Mouse (Mus musculus) kidney, postnatal 0 days (tissue): Measurements from ENCODE around the gene Slfn5. TPM values are rescaled to one million over a fixed set of nuclear protein-coding genes. Genes with fewer than 3 reads are reported as not detected.
"Not testable (repeated sequence)": the region's sequence is repeated elsewhere in the genome, so short reads cannot be mapped to it uniquely, and the experiment has no call there.

ENCODE experiments used
- ATAC-seq: fragments of 200-750 bp; cut with Nextera tagmentation; replicated peaks from 2 replicates; pipeline ENCODE4 v1.8.0; 2017; ENCODE audit warnings: low read depth, moderate number of reproducible peaks, moderate TSS enrichment, moderate library complexity; ENCODE audit not compliant: low FRiP score
- DNase-seq: peaks from one replicate; pipeline ENCODE4 v3.0.0-alpha.2; 2016; ENCODE audit warnings: low spot score
- H3K27ac ChIP-seq: fragments of 300-500 bp; sonication (generic); 2 replicates; pipeline ENCODE4 v1.5.1; 2014; ENCODE audit warnings: mild to moderate bottlenecking
- H3K27me3 ChIP-seq: fragments of 300-500 bp; sonication (generic); 2 replicates; pipeline ENCODE4 v1.6.1; 2014; ENCODE audit warnings: low read length, mixed read lengths; ENCODE audit not compliant: insufficient read depth
- H3K36me3 ChIP-seq: fragments of 300-500 bp; sonication (generic); 2 replicates; pipeline ENCODE4 v1.6.1; 2014; ENCODE audit warnings: low read length, mixed read lengths; ENCODE audit not compliant: insufficient read depth
- H3K4me1 ChIP-seq: fragments of 300-500 bp; sonication (generic); replicated peaks from 2 replicates; pipeline ENCODE4 v1.6.1; 2014; ENCODE audit warnings: antibody characterized with exemption, low read length, mixed read lengths; ENCODE audit not compliant: insufficient read depth
- H3K4me2 ChIP-seq: fragments of 300-500 bp; sonication (generic); 2 replicates; pipeline ENCODE4 v1.6.1; 2014; ENCODE audit warnings: mild to moderate bottlenecking, low read length, moderate library complexity, mixed read lengths
- H3K4me3 ChIP-seq: fragments of 300-500 bp; sonication (generic); replicated peaks from 2 replicates; pipeline ENCODE4 v1.5.1; 2014; ENCODE audit warnings: low read depth, low read length
- H3K9ac ChIP-seq: fragments of 300-500 bp; sonication (generic); 2 replicates; pipeline ENCODE4 v1.6.1; 2014; ENCODE audit warnings: low read depth, low read length
- H3K9me3 ChIP-seq: fragments of 300-500 bp; sonication (generic); replicated peaks from 2 replicates; pipeline ENCODE4 v1.6.1; 2016; ENCODE audit warnings: low read length, inconsistent platforms, mixed read lengths
- CTCF ChIP-seq: IDR thresholded peaks from 2 replicates; pipeline ENCODE4 v1.5.1; 2016; ENCODE audit warnings: antibody characterized with exemption, low read depth, mild to moderate bottlenecking, moderate library complexity
- WGBS: fragments of 180-500 bp; shearing (Covaris S2); extraction: QIAGEN DNeasy Blood & Tissue Kit; methylation state at CpG from one replicate; pipeline ENCODE4 v1.1.7; 2014; 5-methylcytosine and 5-hydroxymethylcytosine counted together
- polyA plus RNA-seq: library from polyadenylated mRNA; unstranded; fragments of >200 nt; fragmentation: Nextera tagmentation; extraction: Ambion mirVana; gene quantifications from 2 replicates; pipeline ENCODE4 v1.2.1, GENCODE M21; 2015

Gene Slfn5
- polyA plus RNA-seq, 1 experiment from 2014 or later, result 21.1 TPM

GRCm38 (mm10) chr11:82928897-82929632 is 22.1 kb upstream of the Slfn5 start:
- DNase-seq, result no peak
- WGBS, result 38% methylated on average over 20 of the region's 20 CpGs
- Histone ChIP-seq H3K27me3 (peaks cover 6% of the 10 kb centered on the region; the same call in 1 of the 2 replicates), H3K27ac (no peak overlapping the region), H3K36me3 (no peaks in the 10 kb centered on the region), H3K4me1 (no peaks in the 10 kb centered on the region; the same call in 1 of the 2 replicates), H3K9me3 (no peaks in the 10 kb centered on the region), H3K9ac (no peak overlapping the region), H3K4me2 (no peak overlapping the region), H3K4me3 (no peak overlapping the region)
- no peak for TF ChIP-seq CTCF
- no peak for ATAC-seq

- no peak for DNase-seq
Observed at GRCm38 (mm10) chr11:82929633-82929950, 21.6 kb upstream of the Slfn5 start.

GRCm38 (mm10) chr11:82930391-82930955 is 20.7 kb upstream of the Slfn5 start:
- not testable (repeated sequence) for H3K36me3 ChIP-seq, H3K4me1 ChIP-seq, H3K9me3 ChIP-seq, DNase-seq, ATAC-seq
- H3K4me2 ChIP-seq, result peak overlapping the region; percentile 83
- WGBS, result under 1% methylated on average over 76 of the region's 85 CpGs
- H3K27ac ChIP-seq, result 0 out of 2 replicates have a peak overlapping the region, but pooled peaks have one; percentile 11
- H3K27me3 ChIP-seq, result peaks cover 17% of the 10 kb centered on the region; the same call in 1 of the 2 replicates
- H3K4me3 ChIP-seq, result peak overlapping the region; percentile 51
- H3K9ac ChIP-seq, result peak overlapping the region; percentile 70

More at GRCm38 (mm10) chr11:82929633-82929950, 21.6 kb upstream of the Slfn5 start:
- WGBS, result 58% methylated on average over 3 of the region's 3 CpGs
- peaks cover 12% of the 10 kb centered on the region; the same call in 1 of the 2 replicates for H3K27me3 ChIP-seq
- H3K27ac ChIP-seq, result no peak overlapping the region
- no peak overlapping the region for H3K9ac ChIP-seq
- no peaks in the 10 kb centered on the region for H3K36me3 ChIP-seq
- no peak overlapping the region; the same call in 1 of the 2 replicates for H3K4me3 ChIP-seq
- H3K4me2 ChIP-seq, result peak overlapping the region; percentile 83; the same call in 1 of the 2 replicates
- H3K4me1 ChIP-seq, result no peaks in the 10 kb centered on the region; the same call in 1 of the 2 replicates
- no peak for TF ChIP-seq CTCF
- ATAC-seq, result no peak
- H3K9me3 ChIP-seq, result no peaks in the 10 kb centered on the region

- under 1% methylated on average over 44 of the region's 63 CpGs for WGBS
Observed at GRCm38 (mm10) chr11:82931161-82931560, 20.0 kb upstream of the Slfn5 start.

GRCm38 (mm10) chr11:82931671-82932450 is 19.3 kb upstream of the Slfn5 start:
- peaks cover 24% of the 10 kb centered on the region; the same call in 1 of the 2 replicates for H3K27me3 ChIP-seq
- H3K27ac ChIP-seq, result peak overlapping the region; percentile 64
- H3K9me3 ChIP-seq, DNase-seq, ATAC-seq, H3K4me1 ChIP-seq, H3K36me3 ChIP-seq: not testable (repeated sequence)
- peak overlapping the region; percentile 70 for H3K9ac ChIP-seq
- H3K4me2 ChIP-seq, result peak overlapping the region; percentile 83
- H3K4me3 ChIP-seq, result peak overlapping the region; percentile 51
- WGBS, result under 1% methylated on average over 113 of the region's 119 CpGs

More at GRCm38 (mm10) chr11:82931161-82931560, 20.0 kb upstream of the Slfn5 start:
- Histone ChIP-seq H3K27me3 (peaks cover 23% of the 10 kb centered on the region; the same call in 1 of the 2 replicates), H3K9ac (peak overlapping the region; percentile 70), H3K4me3 (peak overlapping the region; percentile 51), H3K27ac (peak overlapping the region; percentile 64), H3K4me2 (peak overlapping the region; percentile 83)
- not testable (repeated sequence) for ATAC-seq, H3K9me3 ChIP-seq, H3K4me1 ChIP-seq, H3K36me3 ChIP-seq, DNase-seq

- H3K4me3 ChIP-seq, result peak overlapping the region; percentile 51
- no peak for DNase-seq
- no peak overlapping the region for H3K27ac ChIP-seq
- TF ChIP-seq CTCF, result no peak
- no peaks in the 10 kb centered on the region for H3K9me3 ChIP-seq
- H3K4me2 ChIP-seq, result peak overlapping the region; percentile 83
- under 1% methylated on average over 27 of the region's 29 CpGs for WGBS
- no peaks in the 10 kb centered on the region; the same call in 1 of the 2 replicates for H3K4me1 ChIP-seq
- no peaks in the 10 kb centered on the region for H3K36me3 ChIP-seq
- no peak for ATAC-seq
- peak overlapping the region; percentile 54 for H3K9ac ChIP-seq
- H3K27me3 ChIP-seq, result peaks cover 27% of the 10 kb centered on the region; the same call in 1 of the 2 replicates
Observed at GRCm38 (mm10) chr11:82933186-82933585, 18.0 kb upstream of the Slfn5 start.
